Mouse (Mus musculus) embryonic facial prominence, embryonic 13.5 days (tissue): Measurements from ENCODE around the gene Adcy2. TPM values are rescaled to one million over a fixed set of nuclear protein-coding genes. Genes with fewer than 3 reads are reported as not detected.

Experiments
- ATAC-seq: fragments of 200-750 bp; cut with Nextera tagmentation; 2 replicates; pipeline ENCODE4 v1.8.0; 2017; ENCODE audit warnings: low read depth; ENCODE audit not compliant: insufficient number of reproducible peaks, insufficient read depth, low FRiP score, low TSS enrichment
- H3K27ac ChIP-seq: fragments of 300-500 bp; sonication (generic); 2 replicates; pipeline ENCODE4 v1.5.1; 2015; ENCODE audit warnings: moderate library complexity, mild to moderate bottlenecking, inconsistent platforms
- H3K27me3 ChIP-seq: fragments of 300-500 bp; sonication (generic); 2 replicates; pipeline ENCODE4 v1.6.1; 2015; ENCODE audit warnings: mild to moderate bottlenecking, inconsistent platforms
- H3K36me3 ChIP-seq: fragments of 300-500 bp; sonication (generic); 2 replicates; pipeline ENCODE4 v1.6.1; 2015; ENCODE audit warnings: mild to moderate bottlenecking, inconsistent platforms
- H3K4me1 ChIP-seq: fragments of 300-500 bp; sonication (generic); 2 replicates; pipeline ENCODE4 v1.6.1; 2015; ENCODE audit warnings: inconsistent platforms
- H3K4me2 ChIP-seq: fragments of 300-500 bp; sonication (generic); 2 replicates; pipeline ENCODE4 v1.6.1; 2015; ENCODE audit warnings: moderate library complexity, mild to moderate bottlenecking, inconsistent platforms
- H3K4me3 ChIP-seq: fragments of 300-500 bp; sonication (generic); 2 replicates; pipeline ENCODE4 v1.5.1; 2015; ENCODE audit warnings: mild to moderate bottlenecking, inconsistent platforms
- H3K9ac ChIP-seq: fragments of 300-500 bp; sonication (generic); 2 replicates; pipeline ENCODE4 v1.6.1; 2015; ENCODE audit warnings: mild to moderate bottlenecking, inconsistent platforms
- H3K9me3 ChIP-seq: fragments of 300-500 bp; sonication (generic); 2 replicates; pipeline ENCODE4 v1.6.1; 2016; ENCODE audit warnings: inconsistent platforms
- WGBS: fragments of 180-500 bp; shearing (Covaris S2); methylation state at CpG from one replicate; pipeline ENCODE4 v1.1.7; 2015; ENCODE audit warnings: mixed read lengths; 5-methylcytosine and 5-hydroxymethylcytosine counted together
- polyA plus RNA-seq: library from polyadenylated mRNA; unstranded; fragments of >200 nt; fragmentation: Nextera tagmentation; extraction: Ambion mirVana; gene quantifications from 2 replicates; pipeline ENCODE4 v1.2.1, GENCODE M21; 2015

The Adcy2 gene
- polyA plus RNA-seq, 1 experiment from 2014 or later, result 3.9 TPM

DNA sequence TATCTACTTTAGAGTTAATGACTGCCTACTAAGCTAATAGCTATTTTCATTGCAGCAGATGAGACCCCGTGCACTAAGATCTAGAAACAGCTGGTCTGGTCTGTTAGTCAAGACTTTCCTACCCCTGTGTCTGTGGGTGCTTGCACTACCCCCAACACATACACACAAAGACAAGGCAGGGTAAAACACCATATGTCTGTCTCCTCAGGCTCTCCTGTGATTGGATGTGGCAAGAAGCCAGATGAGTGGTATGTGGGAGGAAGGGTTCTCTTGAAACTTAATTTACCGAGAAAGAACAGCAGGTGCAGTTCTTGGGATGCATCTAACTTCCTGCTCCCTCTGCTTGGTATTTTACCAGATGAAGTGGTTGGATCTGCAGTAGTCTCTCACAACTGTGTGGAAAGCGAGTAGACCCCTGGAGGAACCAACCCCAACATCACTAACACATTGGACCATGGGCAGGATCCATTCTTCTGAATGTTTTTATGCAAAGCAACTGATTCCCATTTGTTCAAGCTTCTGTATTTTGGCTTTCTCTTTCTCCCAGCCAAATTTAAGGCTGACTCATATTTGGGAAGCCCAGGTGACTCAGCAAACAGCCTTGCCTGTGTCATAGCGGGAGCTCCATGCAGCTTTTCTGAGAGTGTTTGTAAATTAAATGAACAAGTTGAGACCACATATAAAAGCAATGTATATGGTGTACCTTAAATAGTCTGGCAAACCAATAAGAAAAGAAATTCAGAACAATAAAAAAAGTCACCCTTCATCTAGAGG lies 183.4 kb downstream of the Adcy2 start:
- Histone ChIP-seq H3K4me2 (no peak overlapping the region), H3K4me1 (no peaks in the 10 kb centered on the region), H3K27me3 (no peaks in the 10 kb centered on the region), H3K27ac (no peak overlapping the region), H3K9me3 (no peaks in the 10 kb centered on the region), H3K36me3 (no peaks in the 10 kb centered on the region), H3K9ac (no peak overlapping the region), H3K4me3 (no peak overlapping the region)
- 0 out of 2 replicates have a peak, but pooled peaks have one; percentile 20 for ATAC-seq
- WGBS, result 75% methylated on average over 4 of the region's 4 CpGs

DNA sequence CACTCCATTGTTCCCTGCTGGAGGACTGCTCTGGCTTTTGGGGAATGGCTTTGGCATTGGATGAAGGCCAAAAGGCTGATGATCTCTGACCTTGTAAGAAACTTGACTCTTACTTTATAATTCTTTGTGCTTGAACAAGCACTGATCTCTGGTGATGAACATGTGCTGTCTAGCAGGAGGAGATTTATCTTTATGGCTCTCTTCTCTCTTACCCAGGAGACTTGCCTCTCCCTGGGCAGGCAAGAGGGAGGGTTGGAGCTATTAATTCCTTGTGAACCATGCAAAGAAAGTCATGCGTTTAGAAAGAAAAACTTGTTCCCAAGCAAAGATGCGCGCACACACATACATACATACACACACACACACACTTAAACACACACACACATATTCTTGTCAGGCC lies 188.2 kb downstream of the Adcy2 start:
- Histone ChIP-seq H3K36me3 (no peaks in the 10 kb centered on the region), H3K27me3 (no peaks in the 10 kb centered on the region), H3K4me3 (no peak overlapping the region), H3K9ac (no peak overlapping the region), H3K9me3 (no peaks in the 10 kb centered on the region), H3K4me1 (no peaks in the 10 kb centered on the region), H3K4me2 (no peak overlapping the region), H3K27ac (no peak overlapping the region)
- 95% methylated on average over 3 of the region's 3 CpGs for WGBS
- ATAC-seq, result no peak

DNA sequence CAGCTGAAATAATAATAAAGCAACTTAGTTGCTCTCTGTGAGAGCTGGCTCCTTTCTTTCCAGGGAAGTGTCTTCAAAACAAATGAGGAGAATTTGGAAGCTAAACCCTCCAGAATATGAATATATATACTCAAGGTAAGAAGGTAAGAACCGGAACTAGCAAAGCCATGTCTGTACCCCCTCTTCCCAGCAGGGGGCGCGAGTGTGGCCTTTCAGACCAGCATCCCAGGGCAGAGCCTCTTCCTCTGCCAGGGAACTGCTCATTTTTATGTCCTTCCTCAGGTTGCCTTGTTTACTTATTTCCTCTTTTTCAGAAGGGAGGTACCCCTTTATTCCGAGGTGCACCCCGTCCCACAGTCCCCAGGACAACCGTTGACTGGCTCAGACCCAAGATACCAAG lies 199.6 kb downstream of the Adcy2 start:
- H3K4me3 ChIP-seq, result no peak overlapping the region
- WGBS, result 66% methylated on average over 6 of the region's 6 CpGs
- no peaks in the 10 kb centered on the region for H3K4me1 ChIP-seq
- ATAC-seq, result no peak
- no peak overlapping the region for H3K4me2 ChIP-seq
- no peak overlapping the region for H3K9ac ChIP-seq
- H3K27ac ChIP-seq, result no peak overlapping the region
- no peaks in the 10 kb centered on the region for H3K9me3 ChIP-seq
- H3K36me3 ChIP-seq, result no peaks in the 10 kb centered on the region
- no peaks in the 10 kb centered on the region for H3K27me3 ChIP-seq

DNA sequence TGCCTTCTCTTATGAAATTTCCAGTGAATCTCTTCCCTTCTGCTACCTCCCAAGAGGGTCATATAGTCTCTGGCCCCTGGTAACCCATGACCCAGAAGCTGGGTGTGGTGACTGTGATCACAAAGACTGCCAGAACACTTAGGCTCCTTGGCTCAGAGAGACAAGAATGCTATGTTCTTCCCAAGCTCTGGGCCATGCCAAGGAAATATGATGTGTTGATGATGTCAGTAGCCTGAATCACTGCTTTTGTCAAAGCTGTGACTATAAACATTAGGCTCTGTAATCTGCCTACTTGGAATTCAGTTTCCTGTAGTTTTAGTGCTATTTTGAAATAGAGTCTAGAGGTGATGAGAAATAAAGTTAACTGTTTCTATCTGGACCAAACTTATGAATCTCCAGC lies 206.1 kb downstream of the Adcy2 start:
- Histone ChIP-seq H3K27me3 (no peaks in the 10 kb centered on the region), H3K27ac (no peak overlapping the region), H3K4me1 (no peaks in the 10 kb centered on the region), H3K9ac (no peak overlapping the region), H3K9me3 (no peaks in the 10 kb centered on the region), H3K4me2 (no peak overlapping the region), H3K4me3 (no peak overlapping the region), H3K36me3 (no peaks in the 10 kb centered on the region)
- no peak for ATAC-seq

DNA sequence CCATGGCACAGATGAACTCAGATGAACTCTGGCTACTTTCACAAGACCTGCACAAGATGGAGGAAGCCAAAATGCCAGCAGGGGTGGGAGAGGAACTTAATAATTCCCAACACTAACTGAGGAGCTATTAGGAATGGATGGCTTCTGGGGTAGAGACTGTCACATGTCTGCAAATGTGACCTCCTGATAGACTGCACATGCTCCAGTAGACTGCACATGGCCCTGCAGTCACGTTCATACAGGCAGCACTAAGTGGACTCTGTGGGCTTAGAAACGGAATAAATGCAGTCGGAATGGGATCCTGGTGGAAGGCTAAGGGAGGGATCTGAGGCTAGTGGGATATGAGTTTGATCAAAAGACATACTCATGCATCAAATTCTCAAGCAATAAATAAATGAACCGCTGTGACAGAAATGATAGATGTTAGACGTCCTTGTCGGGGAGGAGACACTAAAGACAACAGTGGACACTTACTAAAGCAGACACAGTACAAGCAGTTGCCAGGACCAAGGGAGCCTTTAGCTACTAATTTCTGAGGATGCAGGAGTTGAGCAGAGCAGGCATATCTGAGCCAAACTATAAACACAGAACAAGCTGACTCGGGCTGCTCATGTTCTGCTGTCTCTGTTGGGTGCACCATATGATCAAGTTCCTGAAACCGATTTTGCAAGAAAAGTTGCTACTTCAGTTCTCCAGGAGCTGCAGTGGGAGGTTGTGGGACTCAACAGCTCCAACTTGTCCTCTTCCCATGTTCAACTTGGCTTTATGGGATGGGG lies 211.9 kb downstream of the Adcy2 start:
- 89% methylated on average over 8 of the region's 8 CpGs for WGBS
- Histone ChIP-seq H3K27ac (no peak overlapping the region), H3K4me3 (no peak overlapping the region), H3K4me1 (no peaks in the 10 kb centered on the region), H3K27me3 (no peaks in the 10 kb centered on the region), H3K36me3 (no peaks in the 10 kb centered on the region), H3K9ac (no peak overlapping the region), H3K4me2 (no peak overlapping the region), H3K9me3 (no peaks in the 10 kb centered on the region)
- no peak for ATAC-seq

GRCm38 (mm10) chr13:68783096-68783495 lies 216.2 kb downstream of the Adcy2 start:
- Histone ChIP-seq H3K4me2 (no peak overlapping the region), H3K9me3 (no peaks in the 10 kb centered on the region), H3K27ac (no peak overlapping the region), H3K36me3 (no peaks in the 10 kb centered on the region), H3K4me3 (no peak overlapping the region), H3K27me3 (no peaks in the 10 kb centered on the region), H3K9ac (no peak overlapping the region), H3K4me1 (no peaks in the 10 kb centered on the region)
- WGBS, result 30% methylated on average over 1 of the region's 1 CpGs
- ATAC-seq, result no peak

- no peaks in the 10 kb centered on the region for H3K36me3 ChIP-seq
- no peak for ATAC-seq
- no peak overlapping the region for H3K4me2 ChIP-seq
- no peaks in the 10 kb centered on the region for H3K9me3 ChIP-seq
- WGBS, result 88% methylated on average over 6 of the region's 6 CpGs
- H3K9ac ChIP-seq, result no peak overlapping the region
- H3K4me3 ChIP-seq, result no peak overlapping the region
- no peak overlapping the region for H3K27ac ChIP-seq
- no peaks in the 10 kb centered on the region for H3K4me1 ChIP-seq
- H3K27me3 ChIP-seq, result no peaks in the 10 kb centered on the region
Observed at GRCm38 (mm10) chr13:68778011-68778672, 221.2 kb downstream of the Adcy2 start.

- no peak for ATAC-seq
- H3K36me3 ChIP-seq, result no peaks in the 10 kb centered on the region
- H3K9me3 ChIP-seq, result no peaks in the 10 kb centered on the region
- H3K4me1 ChIP-seq, result no peaks in the 10 kb centered on the region
- 19% methylated on average over 2 of the region's 2 CpGs for WGBS
- 0 out of 2 replicates have a peak, but pooled peaks cover 3% of the 10 kb centered on the region for H3K27me3 ChIP-seq
- no peak overlapping the region for H3K9ac ChIP-seq
- H3K4me3 ChIP-seq, result no peak overlapping the region
- H3K27ac ChIP-seq, result no peak overlapping the region
- no peak overlapping the region for H3K4me2 ChIP-seq
Observed at GRCm38 (mm10) chr13:68773599-68774211, 225.6 kb downstream of the Adcy2 start.

- no peak overlapping the region for H3K27ac ChIP-seq
- no peak overlapping the region for H3K4me3 ChIP-seq
- H3K27me3 ChIP-seq, result 0 out of 2 replicates have a peak, but pooled peaks cover 3% of the 10 kb centered on the region
- WGBS, result 98% methylated on average over 3 of the region's 3 CpGs
- H3K4me1 ChIP-seq, result peaks cover 10% of the 10 kb centered on the region
- ATAC-seq, result no peak
- H3K9me3 ChIP-seq, result no peaks in the 10 kb centered on the region
- no peak overlapping the region for H3K9ac ChIP-seq
- H3K36me3 ChIP-seq, result no peaks in the 10 kb centered on the region
- no peak overlapping the region for H3K4me2 ChIP-seq
Observed at GRCm38 (mm10) chr13:68768588-68768987, 230.8 kb downstream of the Adcy2 start.

DNA sequence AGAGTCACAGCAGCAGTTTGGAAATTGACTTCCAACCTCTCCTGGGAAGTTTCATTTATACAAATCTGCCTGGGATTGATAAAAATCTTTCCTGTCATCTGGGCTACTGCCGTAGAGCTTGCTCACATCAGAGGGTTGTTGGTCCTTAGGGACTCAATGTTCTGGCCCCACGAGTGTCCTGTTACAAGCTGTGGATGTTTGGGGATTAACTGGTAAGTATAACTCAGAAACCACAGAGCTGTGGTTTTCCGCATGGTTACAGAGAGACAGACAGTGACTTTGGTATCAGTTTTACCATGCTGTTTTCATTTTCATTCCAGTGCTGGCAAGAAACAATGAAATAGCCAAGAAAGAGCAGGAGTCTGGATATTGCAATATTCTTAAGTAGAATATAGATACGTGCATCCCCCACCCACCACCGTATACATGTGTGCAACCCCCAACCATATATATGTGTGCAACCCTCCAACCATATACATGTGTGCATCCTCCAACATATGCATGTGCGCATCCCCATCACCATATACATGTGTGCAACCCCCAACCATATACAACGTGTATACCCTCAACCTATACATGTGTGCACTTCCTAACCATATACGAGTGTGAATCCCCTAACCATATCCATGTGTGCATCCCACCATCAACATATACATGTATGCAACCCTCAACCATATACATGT lies 233.3 kb downstream of the Adcy2 start:
- H3K4me3 ChIP-seq, result no peak overlapping the region
- peak; percentile 77 for ATAC-seq
- 45% methylated on average over 8 of the region's 8 CpGs for WGBS

GRCm38 (mm10) chr13:68764614-68765013 lies 234.7 kb downstream of the Adcy2 start:
- Histone ChIP-seq H3K27ac (no peak overlapping the region), H3K4me1 (peaks cover 10% of the 10 kb centered on the region), H3K36me3 (no peaks in the 10 kb centered on the region), H3K9me3 (no peaks in the 10 kb centered on the region), H3K27me3 (no peaks in the 10 kb centered on the region), H3K4me2 (no peak overlapping the region), H3K9ac (no peak overlapping the region), H3K4me3 (no peak overlapping the region)
- no peak for ATAC-seq
- 75% methylated on average over 3 of the region's 3 CpGs for WGBS

More for the DNA sequence above, 233.3 kb downstream of the Adcy2 start:
- no peak overlapping the region for H3K9ac ChIP-seq
- H3K9me3 ChIP-seq, result no peaks in the 10 kb centered on the region
- peaks cover 10% of the 10 kb centered on the region for H3K4me1 ChIP-seq
- no peaks in the 10 kb centered on the region for H3K36me3 ChIP-seq
- H3K27ac ChIP-seq, result no peak overlapping the region
- no peak overlapping the region for H3K4me2 ChIP-seq
- 0 out of 2 replicates have a peak, but pooled peaks cover 3% of the 10 kb centered on the region for H3K27me3 ChIP-seq
